Mouse (Mus musculus): ENCODE measurements around the gene Kcnip3. TPM values are rescaled to one million over a fixed set of nuclear protein-coding genes. Genes with fewer than 3 reads are reported as not detected.
A peak's percentile ranks its signal among the peaks of the same experiment; 100 is the strongest.

Gene Kcnip3
- 2.6 and 3.4 TPM in 2 replicates for polyA plus RNA-seq (2014; fragmentation: Nextera tagmentation; extraction: Ambion mirVana)

DNA sequence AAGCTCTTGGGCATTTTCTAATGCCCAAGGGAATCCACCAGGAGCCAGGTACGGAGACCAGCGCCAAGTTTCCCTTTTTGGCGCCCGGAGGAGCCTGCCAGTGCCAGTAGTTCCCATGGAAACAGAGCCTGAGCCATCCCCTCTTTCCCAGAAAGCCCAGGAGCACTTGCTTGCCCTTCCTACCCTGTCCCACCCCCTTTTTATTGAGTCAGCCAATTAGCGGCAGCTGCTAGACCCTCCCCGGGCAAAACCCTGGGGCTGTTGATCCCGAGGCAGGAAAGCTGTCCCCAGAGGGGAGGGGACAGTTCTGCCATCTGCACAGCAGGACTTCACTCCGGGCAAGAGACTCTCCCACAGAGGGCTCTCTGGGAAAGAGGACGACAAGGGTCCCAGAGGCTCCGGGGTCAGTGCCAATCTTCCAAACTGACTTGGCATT lies at the start of gene Kcnip3:
Kcnip3 (minus strand) TSS at position 89 of the 436 bp plus-strand sequence.
- Histone ChIP-seq H3K27me3 (ENCODE audit: control insufficient read depth, insufficient read depth, low read length) (no peaks in the 10 kb centered on the region), H3K27ac (ENCODE audit: low read depth, low read length) (0 out of 2 replicates have a peak within 1 kb of the TSS, but pooled peaks have one; percentile 53), H3K36me3 (ENCODE audit: control insufficient read depth, insufficient read depth, low read length) (no peaks in the 10 kb centered on the region), H3K9me3 (ENCODE audit: control insufficient read depth, low read length) (no peaks in the 10 kb centered on the region), H3K9ac (ENCODE audit: low read depth, low read length) (peak within 1 kb of the TSS; percentile 16; the same call in 1 of the 2 replicates), H3K4me1 (replicated peaks; ENCODE audit: control insufficient read depth, insufficient read depth, low read length) (peaks cover 2% of the 10 kb centered on the region; the same call in 1 of the 2 replicates), H3K4me2 (replicated peaks; ENCODE audit: low read depth, low read length) (peak within 1 kb of the TSS; percentile 40), H3K4me3 (ENCODE audit: low read depth, low read length) (peak within 1 kb of the TSS; percentile 23)
- peak; percentile 84 for ATAC-seq (ENCODE audit: low FRiP score)
- 1% methylated on average over 10 of the region's 10 CpGs for WGBS
- DNase-seq (ENCODE audit: low spot score): peak; percentile 50

DNA sequence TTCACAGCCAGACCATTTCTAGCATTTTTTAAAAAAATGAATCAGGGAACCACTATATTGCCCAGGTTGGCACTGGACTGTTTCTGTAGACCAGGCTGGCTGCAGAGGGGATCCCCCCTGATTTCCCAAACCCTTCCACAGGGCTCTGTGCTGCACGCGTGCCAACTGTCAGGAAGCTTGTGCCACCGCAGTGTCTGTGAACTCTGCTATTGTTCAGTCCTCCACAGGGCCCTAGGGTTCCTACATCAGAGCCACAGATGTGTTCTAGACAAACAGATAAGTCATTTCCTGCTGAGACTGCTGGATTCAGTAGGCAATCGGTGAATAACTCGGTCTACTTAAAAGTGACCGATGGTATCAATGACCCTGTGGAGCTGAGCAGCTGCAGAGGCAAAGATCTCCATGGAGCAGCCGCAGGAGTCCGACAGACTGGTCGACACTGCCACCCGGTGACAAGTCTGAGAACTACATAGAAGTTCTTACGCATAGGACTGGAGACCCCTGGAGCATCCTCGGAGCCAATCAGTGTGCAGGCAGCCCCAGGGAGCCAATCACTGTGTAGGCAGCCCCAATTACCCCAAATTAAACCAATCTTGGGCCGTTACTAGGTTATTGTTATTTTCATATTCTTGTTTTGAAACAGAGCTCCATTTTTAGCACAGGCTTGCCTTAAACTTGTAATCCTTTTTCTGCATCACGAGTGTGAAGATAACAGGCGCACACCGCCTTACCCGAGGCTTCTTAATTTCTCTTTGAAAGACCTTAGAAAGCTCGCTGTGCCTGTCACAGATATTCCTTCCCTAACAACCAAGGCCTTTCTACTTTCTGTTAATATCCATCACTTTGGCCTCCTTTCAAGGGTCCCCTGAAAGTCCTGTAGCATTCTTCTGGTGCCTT lies 37.4 kb upstream of the Kcnip3 start:
- H3K4me3 ChIP-seq (ENCODE audit: low read depth, low read length): 0 out of 2 replicates have a peak overlapping the region, but pooled peaks have one; percentile 8
- H3K4me1 ChIP-seq (replicated peaks; ENCODE audit: control insufficient read depth, insufficient read depth, low read length): no peaks in the 10 kb centered on the region
- H3K27ac ChIP-seq (ENCODE audit: low read depth, low read length): no peak overlapping the region
- 22% methylated on average over 18 of the region's 18 CpGs for WGBS
- peak; percentile 99 for ATAC-seq (ENCODE audit: low FRiP score)
- H3K9ac ChIP-seq (ENCODE audit: low read depth, low read length): no peak overlapping the region; the same call in 1 of the 2 replicates
- H3K4me2 ChIP-seq (replicated peaks; ENCODE audit: low read depth, low read length): peak overlapping the region; percentile 21; the same call in 1 of the 2 replicates
- no peaks in the 10 kb centered on the region for H3K9me3 ChIP-seq (ENCODE audit: control insufficient read depth, low read length)
- H3K36me3 ChIP-seq (ENCODE audit: control insufficient read depth, insufficient read depth, low read length): no peaks in the 10 kb centered on the region
- peaks cover 2% of the 10 kb centered on the region; the same call in 1 of the 2 replicates for H3K27me3 ChIP-seq (ENCODE audit: control insufficient read depth, insufficient read depth, low read length)
- DNase-seq (ENCODE audit: low spot score): peak; percentile 95

- no peak overlapping the region for H3K4me3 ChIP-seq (ENCODE audit: low read depth, low read length)
- no peak overlapping the region for H3K27ac ChIP-seq (ENCODE audit: low read depth, low read length)
- no peaks in the 10 kb centered on the region for H3K36me3 ChIP-seq (ENCODE audit: control insufficient read depth, insufficient read depth, low read length)
- no peak overlapping the region for H3K9ac ChIP-seq (ENCODE audit: low read depth, low read length)
- H3K27me3 ChIP-seq (ENCODE audit: control insufficient read depth, insufficient read depth, low read length): no peaks in the 10 kb centered on the region
- peak; percentile 4 for DNase-seq (ENCODE audit: low spot score)
- no peak overlapping the region for H3K4me2 ChIP-seq (replicated peaks; ENCODE audit: low read depth, low read length)
- H3K4me1 ChIP-seq (replicated peaks; ENCODE audit: control insufficient read depth, insufficient read depth, low read length): no peaks in the 10 kb centered on the region
- no peak for ATAC-seq (ENCODE audit: low FRiP score)
- WGBS: 55% methylated on average over 5 of the region's 5 CpGs
- no peaks in the 10 kb centered on the region for H3K9me3 ChIP-seq (ENCODE audit: control insufficient read depth, low read length)
These were observed 29.2 kb upstream of the Kcnip3 start for GRCm38 (mm10) chr2:127551078-127551477.

- DNase-seq (ENCODE audit: low spot score) (no peak), ATAC-seq (ENCODE audit: low FRiP score) (no peak)
- Histone ChIP-seq H3K4me2 (replicated peaks; ENCODE audit: low read depth, low read length) (no peak overlapping the region), H3K27me3 (ENCODE audit: control insufficient read depth, insufficient read depth, low read length) (no peaks in the 10 kb centered on the region), H3K27ac (ENCODE audit: low read depth, low read length) (no peak overlapping the region), H3K9ac (ENCODE audit: low read depth, low read length) (no peak overlapping the region), H3K4me1 (replicated peaks; ENCODE audit: control insufficient read depth, insufficient read depth, low read length) (no peaks in the 10 kb centered on the region), H3K36me3 (ENCODE audit: control insufficient read depth, insufficient read depth, low read length) (no peaks in the 10 kb centered on the region), H3K4me3 (ENCODE audit: low read depth, low read length) (no peak overlapping the region), H3K9me3 (ENCODE audit: control insufficient read depth, low read length) (no peaks in the 10 kb centered on the region)
- 84% methylated on average over 1 of the region's 1 CpGs for WGBS
These were observed 28.6 kb upstream of the Kcnip3 start for GRCm38 (mm10) chr2:127550446-127550845.

- H3K4me1 ChIP-seq (replicated peaks; ENCODE audit: control insufficient read depth, insufficient read depth, low read length): no peaks in the 10 kb centered on the region
- DNase-seq (ENCODE audit: low spot score) (no peak), ATAC-seq (ENCODE audit: low FRiP score) (no peak)
- H3K27ac ChIP-seq (ENCODE audit: low read depth, low read length): no peak overlapping the region
- no peaks in the 10 kb centered on the region for H3K36me3 ChIP-seq (ENCODE audit: control insufficient read depth, insufficient read depth, low read length)
- no peaks in the 10 kb centered on the region for H3K9me3 ChIP-seq (ENCODE audit: control insufficient read depth, low read length)
- no peaks in the 10 kb centered on the region for H3K27me3 ChIP-seq (ENCODE audit: control insufficient read depth, insufficient read depth, low read length)
- no peak overlapping the region for H3K9ac ChIP-seq (ENCODE audit: low read depth, low read length)
- no peak overlapping the region for H3K4me2 ChIP-seq (replicated peaks; ENCODE audit: low read depth, low read length)
- H3K4me3 ChIP-seq (ENCODE audit: low read depth, low read length): no peak overlapping the region
These were observed 27.8 kb upstream of the Kcnip3 start for GRCm38 (mm10) chr2:127549711-127550110.

DNA sequence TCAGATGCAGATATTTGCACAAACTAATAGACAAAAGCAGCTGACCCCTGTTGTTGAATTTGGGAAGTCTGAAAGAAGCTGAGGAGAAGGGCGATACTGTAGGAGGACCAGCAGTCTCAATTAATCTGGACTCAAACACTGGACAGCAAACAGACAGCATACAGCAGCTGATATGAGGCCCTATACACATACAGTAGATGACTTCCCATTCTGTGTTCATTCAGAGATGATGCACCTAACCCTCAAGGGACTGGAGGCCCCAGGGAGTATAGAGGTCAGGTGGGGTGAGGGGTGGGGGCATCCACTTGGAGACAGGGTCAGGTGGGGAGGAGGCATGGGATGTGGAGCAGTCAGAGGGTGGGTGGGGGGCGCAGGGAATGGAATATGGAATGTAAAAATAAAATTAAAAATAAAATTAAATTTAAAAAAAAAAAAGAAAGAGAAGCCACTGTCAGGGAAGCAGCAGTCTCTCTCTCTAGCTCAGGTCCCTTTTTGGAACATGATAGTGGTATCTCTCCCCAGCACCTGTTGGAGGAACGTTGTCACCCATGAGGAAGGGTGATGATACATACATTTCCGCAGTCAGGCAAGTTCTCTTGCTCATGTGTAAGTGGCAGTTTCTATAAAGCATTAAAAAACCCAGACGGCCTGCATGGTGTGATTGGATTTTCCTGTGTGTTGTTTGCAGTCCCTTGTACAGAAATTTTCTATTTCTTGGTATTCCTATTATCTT lies 26.6 kb upstream of the Kcnip3 start:
- Histone ChIP-seq H3K4me2 (replicated peaks; ENCODE audit: low read depth, low read length) (no peak overlapping the region), H3K4me3 (ENCODE audit: low read depth, low read length) (no peak overlapping the region), H3K9me3 (ENCODE audit: control insufficient read depth, low read length) (no peaks in the 10 kb centered on the region), H3K4me1 (replicated peaks; ENCODE audit: control insufficient read depth, insufficient read depth, low read length) (no peaks in the 10 kb centered on the region), H3K36me3 (ENCODE audit: control insufficient read depth, insufficient read depth, low read length) (no peaks in the 10 kb centered on the region), H3K27me3 (ENCODE audit: control insufficient read depth, insufficient read depth, low read length) (no peaks in the 10 kb centered on the region), H3K27ac (ENCODE audit: low read depth, low read length) (no peak overlapping the region), H3K9ac (ENCODE audit: low read depth, low read length) (no peak overlapping the region)
- ATAC-seq (ENCODE audit: low FRiP score) (no peak), DNase-seq (ENCODE audit: low spot score) (no peak)
- WGBS: 81% methylated on average over 5 of the region's 5 CpGs

DNA sequence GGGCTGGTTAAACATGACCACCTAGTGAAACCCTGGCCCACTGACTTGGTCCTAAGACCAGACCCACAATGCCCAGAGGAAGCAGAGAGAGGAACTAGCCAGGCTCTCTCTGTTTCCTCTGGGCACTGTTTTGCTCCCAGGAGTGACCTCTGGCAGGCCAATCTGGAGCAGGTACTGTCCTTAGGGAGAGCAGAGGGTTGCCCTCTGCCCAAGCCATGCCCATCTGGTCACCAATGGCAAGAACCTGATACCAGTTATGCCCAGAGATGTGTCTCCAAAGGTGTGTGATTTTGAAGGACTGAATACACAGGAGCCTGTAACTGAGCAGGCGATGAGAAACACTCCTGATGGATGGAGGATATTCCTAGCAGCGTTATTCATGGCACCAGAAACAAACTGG lies 19.8 kb upstream of the Kcnip3 start:
- Histone ChIP-seq H3K36me3 (ENCODE audit: control insufficient read depth, insufficient read depth, low read length) (no peaks in the 10 kb centered on the region), H3K4me1 (replicated peaks; ENCODE audit: control insufficient read depth, insufficient read depth, low read length) (no peaks in the 10 kb centered on the region; the same call in 1 of the 2 replicates), H3K4me3 (ENCODE audit: low read depth, low read length) (no peak overlapping the region), H3K27ac (ENCODE audit: low read depth, low read length) (no peak overlapping the region), H3K9me3 (ENCODE audit: control insufficient read depth, low read length) (no peaks in the 10 kb centered on the region), H3K27me3 (ENCODE audit: control insufficient read depth, insufficient read depth, low read length) (peaks cover 37% of the 10 kb centered on the region), H3K9ac (ENCODE audit: low read depth, low read length) (no peak overlapping the region), H3K4me2 (replicated peaks; ENCODE audit: low read depth, low read length) (no peak overlapping the region)
- 90% methylated on average over 2 of the region's 2 CpGs for WGBS
- ATAC-seq (ENCODE audit: low FRiP score) (no peak), DNase-seq (ENCODE audit: low spot score) (no peak)

DNA sequence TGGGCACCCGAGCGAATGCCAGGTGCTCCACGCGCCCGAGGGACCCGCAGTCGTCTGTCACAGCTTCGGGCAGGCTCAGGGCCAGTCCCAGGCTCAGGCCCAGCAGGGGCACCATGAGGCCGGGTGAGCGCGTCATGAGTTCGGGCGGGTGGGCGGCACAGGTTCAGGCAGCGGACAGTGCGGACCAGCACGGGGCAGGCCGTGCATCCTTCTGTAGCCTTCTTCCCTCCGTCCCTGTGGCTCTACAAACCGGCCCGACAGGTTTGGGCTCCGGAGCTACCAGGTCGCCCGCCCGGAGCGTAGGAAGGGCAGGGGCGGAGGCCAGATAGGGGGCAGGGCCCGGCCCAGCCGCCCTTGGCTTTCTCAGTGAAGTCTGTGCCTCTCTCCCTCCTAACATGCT lies 19.3 kb upstream of the Kcnip3 start, which contains the start of gene Prom2:
Prom2 (minus strand) TSS at position 283 of the 400 bp plus-strand sequence.
- peak within 1 kb of the TSS; percentile 23 for H3K4me3 ChIP-seq (ENCODE audit: low read depth, low read length)
- H3K4me2 ChIP-seq (replicated peaks; ENCODE audit: low read depth, low read length): peak within 1 kb of the TSS; percentile 11
- H3K4me1 ChIP-seq (replicated peaks; ENCODE audit: control insufficient read depth, insufficient read depth, low read length): no peaks in the 10 kb centered on the region; the same call in 1 of the 2 replicates
- 3% methylated on average over 29 of the region's 29 CpGs for WGBS
- peaks cover 37% of the 10 kb centered on the region for H3K27me3 ChIP-seq (ENCODE audit: control insufficient read depth, insufficient read depth, low read length)
- H3K9ac ChIP-seq (ENCODE audit: low read depth, low read length): no peak within 1 kb of the TSS
- H3K9me3 ChIP-seq (ENCODE audit: control insufficient read depth, low read length): no peaks in the 10 kb centered on the region
- H3K36me3 ChIP-seq (ENCODE audit: control insufficient read depth, insufficient read depth, low read length): no peaks in the 10 kb centered on the region
- ATAC-seq (ENCODE audit: low FRiP score) (no peak), DNase-seq (ENCODE audit: low spot score) (peak; percentile 26)
- H3K27ac ChIP-seq (ENCODE audit: low read depth, low read length): no peak within 1 kb of the TSS

Measured in hindbrain, embryonic 11.5 days (tissue).